ENCODE assay signal across 18 mouse cellular contexts in the genomic region with DNA sequence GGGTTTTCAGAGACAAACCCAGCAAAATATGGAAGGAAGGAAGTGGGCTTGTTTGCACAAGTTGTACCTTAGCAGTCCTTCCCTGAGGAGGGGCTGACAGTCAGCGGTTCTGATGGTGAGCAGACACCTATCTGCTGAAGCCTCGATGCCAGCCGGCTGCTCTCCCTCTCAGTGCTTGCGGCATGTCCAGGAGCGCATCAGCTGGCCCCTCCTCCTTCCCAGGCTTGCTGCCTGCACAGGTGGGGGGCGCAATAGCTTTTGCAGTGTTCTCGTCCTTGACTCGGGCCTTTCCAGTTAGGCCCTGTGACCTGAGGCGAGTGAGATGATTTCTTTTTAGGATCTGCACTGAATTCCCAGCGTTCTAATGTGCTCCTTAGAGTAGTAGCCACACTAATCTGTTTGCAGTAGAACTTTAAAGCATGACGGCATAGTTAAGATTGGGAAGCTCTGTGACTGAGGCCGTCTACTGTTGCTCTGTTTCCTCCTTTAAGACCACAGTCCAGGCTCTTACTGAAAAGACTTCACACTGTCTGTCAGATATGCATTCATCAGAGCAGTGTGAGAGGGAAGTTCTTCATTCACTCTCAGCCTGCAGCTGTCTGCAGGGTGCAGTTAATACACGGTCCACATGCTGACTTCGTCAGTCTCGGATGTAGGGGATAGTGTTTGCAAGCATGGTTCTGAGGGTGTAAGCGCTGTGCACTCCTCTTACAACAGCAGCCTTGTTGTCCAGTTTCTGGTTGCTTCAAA. TPM values are rescaled to one million over a fixed set of nuclear protein-coding genes. Genes with fewer than 3 reads are reported as not detected.
A peak's percentile ranks its signal among the peaks of the same experiment; 100 is the strongest.
DNase-seq lines count a peak whose midpoint lies in the region; ATAC-seq and TF ChIP-seq lines count a peak whose summit lies in the region.
"Had no signal": no experiment of that assay in that cellular context is flagged by ENCODE, and none has a peak within 500 bp of the region (broad histone marks: within the 10 kb centered on the region; RNA-seq: fewer than 3 reads in every experiment).

No protein-coding gene starts in this region.

- peaks cover 15% of the 10 kb centered on the region for H3K36me3 ChIP-seq in heart, embryonic 12.5 days
- H3K36me3 ChIP-seq in heart, embryonic 11.5 days (ENCODE audit: control insufficient read depth, insufficient read depth, low read length) = peaks cover 3% of the 10 kb centered on the region; the same call in 1 of the 2 replicates
- 0 out of 2 replicates have a peak, but pooled peaks cover 4% of the 10 kb centered on the region for H3K36me3 ChIP-seq in midbrain, postnatal 0 days (ENCODE audit: insufficient read depth, low read length)
- peaks cover 25% of the 10 kb centered on the region for H3K36me3 ChIP-seq in midbrain, embryonic 13.5 days
- H3K36me3 ChIP-seq in embryonic facial prominence, embryonic 13.5 days = peaks cover 14% of the 10 kb centered on the region
- peaks cover 70% of the 10 kb centered on the region for H3K36me3 ChIP-seq in thymus, adult 2 months (ENCODE audit: control insufficient read depth, insufficient read depth, low read length)

- H3K4me3 ChIP-seq in heart, embryonic 12.5 days = no peak overlapping the region
- no peak overlapping the region for H3K4me3 ChIP-seq in heart, embryonic 11.5 days (ENCODE audit: low read depth, low read length)
- H3K4me3 ChIP-seq in midbrain, postnatal 0 days (ENCODE audit: low read depth, low read length) = no peak overlapping the region
- H3K4me3 ChIP-seq in midbrain, embryonic 13.5 days (replicated peaks) = no peak overlapping the region
- no peak overlapping the region for H3K4me3 ChIP-seq in embryonic facial prominence, embryonic 13.5 days
- H3K4me3 ChIP-seq in thymus, adult 2 months (ENCODE audit: control insufficient read depth, insufficient read depth, low read length) = no peak overlapping the region
- H3K4me3 ChIP-seq: liver, embryonic 15.5 days had no signal

- H3K9me3 ChIP-seq in heart, embryonic 12.5 days (replicated peaks) = no peaks in the 10 kb centered on the region
- H3K9me3 ChIP-seq in heart, embryonic 11.5 days (replicated peaks; ENCODE audit: control insufficient read depth, low read length) = no peaks in the 10 kb centered on the region
- H3K9me3 ChIP-seq in midbrain, postnatal 0 days (ENCODE audit: low read length) = no peaks in the 10 kb centered on the region
- H3K9me3 ChIP-seq in midbrain, embryonic 13.5 days = no peaks in the 10 kb centered on the region
- no peaks in the 10 kb centered on the region for H3K9me3 ChIP-seq in embryonic facial prominence, embryonic 13.5 days
- H3K9me3 ChIP-seq: liver, embryonic 15.5 days had no signal

- H3K27ac ChIP-seq in heart, embryonic 12.5 days (ENCODE audit: poor library complexity, severe bottlenecking) = peak overlapping the region; percentile 48; the same call in 1 of the 2 replicates
- no peak overlapping the region; the same call in 1 of the 2 replicates for H3K27ac ChIP-seq in heart, embryonic 11.5 days (ENCODE audit: low read depth, low read length)
- no peak overlapping the region for H3K27ac ChIP-seq in midbrain, postnatal 0 days (ENCODE audit: low read depth, low read length)
- H3K27ac ChIP-seq in midbrain, embryonic 13.5 days = no peak overlapping the region
- peak overlapping the region; percentile 66 for H3K27ac ChIP-seq in embryonic facial prominence, embryonic 13.5 days
- H3K27ac ChIP-seq in thymus, adult 2 months (ENCODE audit: control insufficient read depth, insufficient read depth, low read length) = no peak overlapping the region
- H3K27ac ChIP-seq: liver, embryonic 15.5 days had no signal

- H3K27me3 ChIP-seq in heart, embryonic 12.5 days (replicated peaks) = no peaks in the 10 kb centered on the region
- H3K27me3 ChIP-seq in heart, embryonic 11.5 days (ENCODE audit: control insufficient read depth, insufficient read depth, low read length) = no peaks in the 10 kb centered on the region
- H3K27me3 ChIP-seq in midbrain, postnatal 0 days (ENCODE audit: insufficient read depth, low read length) = no peaks in the 10 kb centered on the region
- no peaks in the 10 kb centered on the region for H3K27me3 ChIP-seq in midbrain, embryonic 13.5 days
- no peaks in the 10 kb centered on the region for H3K27me3 ChIP-seq in embryonic facial prominence, embryonic 13.5 days
- H3K27me3 ChIP-seq in thymus, adult 2 months (ENCODE audit: control insufficient read depth, insufficient read depth, low read length) = no peaks in the 10 kb centered on the region
- H3K27me3 ChIP-seq: liver, embryonic 15.5 days had no signal

- no peak overlapping the region for H3K4me2 ChIP-seq in heart, embryonic 12.5 days
- no peak overlapping the region for H3K4me2 ChIP-seq in heart, embryonic 11.5 days
- H3K4me2 ChIP-seq in midbrain, postnatal 0 days (ENCODE audit: low read depth, low read length, poor library complexity, severe bottlenecking) = no peak overlapping the region
- H3K4me2 ChIP-seq in midbrain, embryonic 13.5 days (replicated peaks) = no peak overlapping the region
- H3K4me2 ChIP-seq in embryonic facial prominence, embryonic 13.5 days = no peak overlapping the region
- H3K4me2 ChIP-seq: liver, embryonic 15.5 days had no signal

- peaks cover 20% of the 10 kb centered on the region for H3K4me1 ChIP-seq in heart, embryonic 12.5 days (replicated peaks)
- H3K4me1 ChIP-seq in heart, embryonic 11.5 days (ENCODE audit: control insufficient read depth, insufficient read depth, low read length) = peaks cover 8% of the 10 kb centered on the region; the same call in 1 of the 2 replicates
- no peaks in the 10 kb centered on the region for H3K4me1 ChIP-seq in midbrain, postnatal 0 days (ENCODE audit: insufficient read depth, low read length)
- H3K4me1 ChIP-seq in midbrain, embryonic 13.5 days (replicated peaks) = peaks cover 15% of the 10 kb centered on the region
- peaks cover 28% of the 10 kb centered on the region for H3K4me1 ChIP-seq in embryonic facial prominence, embryonic 13.5 days
- no peaks in the 10 kb centered on the region for H3K4me1 ChIP-seq in thymus, adult 2 months (replicated peaks; ENCODE audit: control insufficient read depth, insufficient read depth, low read length)
- H3K4me1 ChIP-seq: liver, embryonic 15.5 days had no signal

- 63% methylated on average over 16 of the region's 16 CpGs for WGBS in heart, embryonic 12.5 days
- 69% methylated on average over 16 of the region's 16 CpGs for WGBS in heart, embryonic 11.5 days (ENCODE audit: insufficient replicate concordance)
- 49% methylated on average over 16 of the region's 16 CpGs for WGBS in midbrain, postnatal 0 days
- WGBS in midbrain, embryonic 13.5 days = 61% methylated on average over 16 of the region's 16 CpGs
- 72% methylated on average over 16 of the region's 16 CpGs for WGBS in embryonic facial prominence, embryonic 13.5 days
- WGBS in thymus, adult 2 months = 95% methylated on average over 16 of the region's 16 CpGs

- TF ChIP-seq POLR2A in thymus, adult 2 months (IDR thresholded peaks at IDR 0.05; ENCODE audit: control insufficient read depth, extremely low read depth, insufficient read depth, low read length, poor library complexity) = no peak

- H3K9ac ChIP-seq in heart, embryonic 12.5 days = no peak overlapping the region
- no peak overlapping the region for H3K9ac ChIP-seq in heart, embryonic 11.5 days (ENCODE audit: low read depth, low read length)
- H3K9ac ChIP-seq in midbrain, postnatal 0 days (replicated peaks; ENCODE audit: low read length, poor library complexity, severe bottlenecking) = no peak overlapping the region
- H3K9ac ChIP-seq in midbrain, embryonic 13.5 days (replicated peaks) = no peak overlapping the region
- no peak overlapping the region for H3K9ac ChIP-seq in embryonic facial prominence, embryonic 13.5 days
- H3K9ac ChIP-seq: liver, embryonic 15.5 days had no signal

- peak; percentile 19 for DNase-seq in midbrain, postnatal 0 days (ENCODE audit: low spot score)
- DNase-seq in mesoderm, embryonic 11.5 days (ENCODE audit: low read depth, low spot score) = peak; percentile 9
- no peak for DNase-seq in thymus, adult 2 months
- DNase-seq in adrenal gland, postnatal 10 days = no peak
- DNase-seq: adrenal gland, adult 2 months; B cell, adult 2 months; cerebellum, adult 9-10 months; heart, adult 18-20 months; kidney, adult 8-10 months; kidney, postnatal 14 days; midbrain, embryonic 14.5 days; right cerebral cortex, adult 18-20 months; thymus, postnatal 14 days had no signal

- ATAC-seq in heart, embryonic 12.5 days (ENCODE audit: insufficient number of reproducible peaks, low FRiP score) = no peak
- no peak for ATAC-seq in heart, embryonic 11.5 days (replicated peaks; ENCODE audit: insufficient number of reproducible peaks, low FRiP score, low TSS enrichment)
- no peak for ATAC-seq in midbrain, postnatal 0 days (ENCODE audit: low FRiP score)
- no peak for ATAC-seq in midbrain, embryonic 13.5 days
- ATAC-seq in embryonic facial prominence, embryonic 13.5 days (ENCODE audit: insufficient number of reproducible peaks, insufficient read depth, low FRiP score, low TSS enrichment, low read depth) = no peak

- TF ChIP-seq CTCF in midbrain, postnatal 0 days (IDR thresholded peaks at IDR 0.05) = no peak
- no peak for TF ChIP-seq CTCF in thymus, adult 2 months (IDR thresholded peaks at IDR 0.05; ENCODE audit: borderline replicate concordance, control insufficient read depth, extremely low read depth, insufficient read depth, low read length, poor library complexity)

RNA-seq across cellular contexts. Expression of a gene that starts 36.3 kb away (rescaled TPM):
- 55.7 and 56.6 TPM in 2 replicates for polyA plus RNA-seq in heart, embryonic 12.5 days (2016; fragmentation: Nextera tagmentation; extraction: Ambion mirVana)
- polyA plus RNA-seq in heart, embryonic 11.5 days (2014; fragmentation: Nextera tagmentation; extraction: Ambion mirVana) = 56.7 and 59.1 TPM in 2 replicates
- 32.4 and 34.7 TPM in 2 replicates for total RNA-seq in midbrain, postnatal 0 days (2014; rRNA removed)
- 45.3 and 46.7 TPM in 2 replicates for polyA plus RNA-seq in midbrain, postnatal 0 days (2015; fragmentation: Nextera tagmentation; extraction: Ambion mirVana)
- polyA plus RNA-seq in midbrain, embryonic 13.5 days (2015; fragmentation: Nextera tagmentation; extraction: Ambion mirVana) = 44.2 and 48.4 TPM in 2 replicates
- 59.1 and 59.3 TPM in 2 replicates for polyA plus RNA-seq in embryonic facial prominence, embryonic 13.5 days (2015; fragmentation: Nextera tagmentation; extraction: Ambion mirVana)
- 83.7 and 93.8 TPM in 2 replicates for polyA plus RNA-seq in thymus, adult 2 months (2012; rRNA removed)
- 10 to 100 TPM; 24.6 to 29.5 TPM for total RNA-seq in adrenal gland, postnatal 10 days (2021)

RNA-seq across cellular contexts. Expression of a gene that starts 37.2 kb away (rescaled TPM):
- 22.1 and 23.4 TPM in 2 replicates for polyA plus RNA-seq in heart, embryonic 12.5 days (2016; fragmentation: Nextera tagmentation; extraction: Ambion mirVana)
- polyA plus RNA-seq in heart, embryonic 11.5 days (2014; fragmentation: Nextera tagmentation; extraction: Ambion mirVana) = 20.8 and 21.4 TPM in 2 replicates
- 24.6 and 28.3 TPM in 2 replicates for total RNA-seq in midbrain, postnatal 0 days (2014; rRNA removed)
- 11.1 and 13.7 TPM in 2 replicates for polyA plus RNA-seq in midbrain, postnatal 0 days (2015; fragmentation: Nextera tagmentation; extraction: Ambion mirVana)
- polyA plus RNA-seq in midbrain, embryonic 13.5 days (2015; fragmentation: Nextera tagmentation; extraction: Ambion mirVana) = 27.0 and 28.3 TPM in 2 replicates
- polyA plus RNA-seq in embryonic facial prominence, embryonic 13.5 days (2015; fragmentation: Nextera tagmentation; extraction: Ambion mirVana) = 19.0 and 19.8 TPM in 2 replicates
- 85.1 and 90.1 TPM in 2 replicates for polyA plus RNA-seq in thymus, adult 2 months (2012; rRNA removed)
- 10 to 100 TPM; 27.9 to 30.1 TPM for total RNA-seq in adrenal gland, postnatal 10 days (2021)

Comparison
In these comparisons a context has a peak if more than half of its experiments do, and no peak if none do; other contexts are left out.
1. H3K27ac ChIP-seq: peak in heart, embryonic 12.5 days (single experiment) and embryonic facial prominence, embryonic 13.5 days (single experiment); none in heart, embryonic 11.5 days (single experiment), midbrain, postnatal 0 days (single experiment), midbrain, embryonic 13.5 days (single experiment) and thymus, adult 2 months (single experiment).
2. DNase-seq: peak in midbrain, postnatal 0 days (single experiment) and mesoderm, embryonic 11.5 days (single experiment); none in thymus, adult 2 months (single experiment) and adrenal gland, postnatal 10 days (single experiment).